Mouse (Mus musculus): ENCODE data around the gene 1700022I11Rik.
A peak's percentile ranks its signal among the peaks of the same experiment; 100 is the strongest.

1700022I11Rik gene

DNA sequence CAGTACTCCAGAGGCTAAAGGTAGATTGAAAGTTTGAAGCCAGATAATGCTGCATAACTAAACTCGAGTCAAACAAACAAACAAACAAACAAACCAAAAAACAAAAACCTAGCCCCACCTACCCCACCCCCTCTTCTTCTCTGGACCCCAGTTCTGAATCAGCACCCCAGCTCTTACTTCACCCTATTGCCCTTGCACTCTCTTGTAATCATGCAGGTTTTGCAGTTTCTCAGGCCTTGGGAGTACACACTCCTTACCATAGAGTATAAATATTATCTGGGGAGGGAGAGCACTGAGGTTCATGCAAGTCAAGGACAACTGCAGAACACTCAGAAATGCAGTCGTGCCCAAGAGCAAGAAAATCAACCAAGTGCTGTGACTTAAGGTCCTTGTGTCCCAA, 31.9 kb downstream of the 1700022I11Rik start:
- DNase-seq (ENCODE audit: low spot score), result no peak

DNA sequence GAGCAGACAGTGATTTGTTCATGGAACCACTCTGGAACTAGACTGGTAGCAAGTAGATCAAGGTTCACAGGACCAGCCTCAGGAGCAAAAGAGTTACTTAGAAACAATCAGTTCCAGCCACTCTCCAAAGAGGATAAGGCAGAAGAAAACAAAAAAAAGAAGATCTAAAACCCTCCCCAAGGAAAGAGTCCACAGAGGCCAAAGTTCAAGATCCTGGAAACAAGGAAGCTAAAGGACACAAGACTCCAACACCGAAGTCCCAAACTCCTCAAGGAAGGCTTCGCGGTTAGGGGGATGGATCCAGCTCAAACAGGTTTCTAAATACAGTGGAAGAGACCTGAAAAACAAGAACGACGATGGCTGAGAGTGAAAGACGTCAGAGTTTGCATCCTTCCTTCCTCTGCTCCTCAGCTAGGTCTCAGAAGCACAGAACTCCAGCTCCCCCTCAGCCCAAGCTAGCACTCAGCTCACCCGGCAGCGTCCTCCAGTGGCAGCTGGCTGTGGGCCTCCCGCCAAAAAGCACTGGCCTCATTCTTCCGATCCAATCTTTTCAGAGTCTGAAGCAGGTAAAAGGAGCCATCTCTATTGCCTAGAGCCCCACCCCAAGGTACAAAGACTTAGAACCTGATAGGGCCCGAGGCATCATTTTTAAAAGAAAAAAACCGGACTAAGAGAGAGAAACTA, 33.5 kb downstream of the 1700022I11Rik start:
- DNase-seq (ENCODE audit: low spot score), result no peak

GRCm38 (mm10) chr4:43004951-43005350, 35.5 kb downstream of the 1700022I11Rik start:
- no peak for DNase-seq (ENCODE audit: low spot score)

GRCm38 (mm10) chr4:43005765-43006164, 36.4 kb downstream of the 1700022I11Rik start:
- no peak for DNase-seq (ENCODE audit: low spot score)

DNA sequence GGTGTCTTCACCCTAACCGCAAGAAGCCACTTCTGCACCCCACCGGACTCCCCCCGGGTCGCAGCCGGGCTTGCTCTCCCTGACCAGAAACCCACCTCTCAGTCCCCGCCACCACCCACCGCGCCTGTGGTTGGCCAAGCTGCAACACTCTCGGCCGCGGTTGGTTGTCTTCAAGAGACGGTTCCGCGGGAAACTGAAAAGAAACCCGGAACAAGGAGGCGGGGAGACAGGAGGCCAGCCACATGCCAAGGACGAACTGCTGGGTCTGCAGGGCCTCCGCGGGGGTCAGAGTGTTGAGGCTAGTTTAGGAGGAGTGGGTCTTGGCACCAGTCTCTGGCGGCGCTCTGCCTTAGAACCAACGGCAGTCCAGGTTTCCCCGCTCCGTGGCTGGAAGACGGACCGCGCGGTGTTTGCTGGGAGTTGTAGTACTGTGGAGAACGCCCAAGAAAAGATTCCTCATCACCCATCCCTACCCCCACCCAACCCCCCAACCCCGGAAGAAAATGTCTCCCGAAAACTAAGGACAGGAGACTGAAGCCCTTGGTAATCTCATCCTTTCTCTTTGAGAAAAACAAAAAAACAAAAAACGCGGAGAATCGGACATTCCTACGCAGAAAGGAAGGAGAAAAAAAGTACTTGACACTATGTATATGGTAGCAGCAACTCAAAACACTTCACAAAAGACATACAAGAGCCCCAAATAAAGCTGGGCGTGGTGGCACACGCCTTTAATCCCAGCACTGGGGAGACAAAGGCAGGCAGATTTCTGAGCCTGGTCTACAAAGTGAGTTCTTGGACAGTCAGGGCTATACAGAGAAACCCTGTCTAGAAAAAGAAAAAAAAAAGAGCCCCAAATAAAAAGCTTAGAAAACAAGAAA, 41.0 kb downstream of the 1700022I11Rik start, which contains the start of gene Fancg:
Gene Fancg (minus strand): TSS at position 346 of the 878 bp plus-strand sequence.
- peak; percentile 86 for DNase-seq (ENCODE audit: low spot score)

DNA sequence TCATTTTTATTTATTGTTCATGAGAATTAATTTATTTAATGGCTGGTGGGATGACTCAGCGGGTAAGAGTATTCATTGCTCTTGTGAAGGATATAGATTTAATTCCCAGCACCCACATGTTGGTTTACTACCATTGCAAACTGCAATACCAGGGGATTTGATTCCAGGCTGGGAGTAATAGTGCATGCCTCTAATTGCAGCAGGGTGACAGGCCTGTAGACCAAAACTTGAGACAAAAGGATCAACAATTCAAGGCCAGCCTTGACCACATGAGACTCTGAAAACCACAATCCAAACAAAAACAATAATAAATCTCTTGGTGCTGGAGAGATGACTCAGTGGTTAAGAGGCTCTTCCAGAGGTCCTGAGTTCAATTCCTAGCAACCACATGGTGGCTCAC, 42.7 kb downstream of the 1700022I11Rik start:
- DNase-seq (ENCODE audit: low spot score), result no peak

DNA sequence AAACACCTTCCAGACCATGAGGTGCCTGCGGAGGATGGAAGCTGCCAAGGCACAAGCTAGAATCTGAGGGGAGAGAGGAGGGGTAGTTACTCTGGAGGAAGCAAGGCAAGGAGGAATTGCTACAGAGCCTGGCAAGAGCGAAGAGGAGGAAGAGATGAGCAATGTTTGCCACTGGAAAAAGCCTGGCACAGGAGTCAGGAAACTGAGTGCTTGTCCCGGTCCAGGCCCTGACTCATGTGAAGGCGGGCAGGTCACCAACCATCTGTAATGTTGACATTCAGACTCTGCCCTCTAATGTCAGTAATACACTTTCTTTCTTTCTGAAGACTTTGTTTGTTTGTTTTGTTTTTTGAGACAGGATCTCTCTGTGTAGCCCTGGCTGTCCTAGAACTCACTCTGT, 48.8 kb downstream of the 1700022I11Rik start:
- DNase-seq (ENCODE audit: low spot score), result no peak

DNA sequence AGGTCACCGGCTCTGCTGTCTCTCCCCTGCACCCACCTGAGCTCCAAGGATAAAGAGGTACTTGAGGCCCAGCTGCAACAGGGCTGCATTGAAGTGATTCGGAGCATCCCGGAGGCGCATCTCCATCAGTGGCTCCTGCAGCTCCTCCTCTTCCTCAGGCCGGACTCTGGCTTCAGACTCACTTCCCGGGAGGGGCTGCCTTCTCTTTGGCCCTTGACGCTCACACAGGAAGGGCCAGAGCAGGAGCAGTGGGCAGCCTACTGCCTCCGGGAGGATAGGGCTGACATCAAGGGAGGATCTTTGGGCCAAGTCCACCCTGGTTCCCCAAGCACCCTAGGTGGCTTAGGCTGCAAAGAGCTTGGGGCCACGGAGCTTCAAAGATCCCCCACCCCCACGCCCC, 49.8 kb downstream of the 1700022I11Rik start:
- DNase-seq (ENCODE audit: low spot score), result no peak

GRCm38 (mm10) chr4:43019641-43020465, 50.4 kb downstream of the 1700022I11Rik start:
- peak; percentile 75 for DNase-seq (ENCODE audit: low spot score)

DNA sequence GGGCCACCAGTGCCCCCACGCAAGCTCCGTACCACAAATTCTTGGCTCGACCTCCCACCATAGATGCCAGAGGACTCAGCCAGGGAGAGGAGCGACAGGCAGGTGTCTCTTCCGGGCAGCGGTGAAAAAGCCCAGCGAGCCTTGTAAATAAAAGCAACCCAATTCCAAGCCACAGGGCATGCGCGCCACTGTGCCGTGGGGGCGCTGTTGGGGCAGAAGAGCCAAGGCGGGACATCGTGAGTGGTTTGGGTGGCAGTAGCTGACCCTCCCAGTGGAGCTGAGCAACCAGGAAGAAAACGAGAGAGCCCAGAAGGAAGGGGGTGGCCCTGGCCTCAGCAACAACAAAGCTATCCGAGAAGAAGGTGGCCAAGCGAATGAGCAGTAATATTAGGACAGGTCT, 51.5 kb downstream of the 1700022I11Rik start:
- no peak for DNase-seq (ENCODE audit: low spot score)

GRCm38 (mm10) chr4:43021341-43021740, 51.9 kb downstream of the 1700022I11Rik start:
- no peak for DNase-seq (ENCODE audit: low spot score)

DNA sequence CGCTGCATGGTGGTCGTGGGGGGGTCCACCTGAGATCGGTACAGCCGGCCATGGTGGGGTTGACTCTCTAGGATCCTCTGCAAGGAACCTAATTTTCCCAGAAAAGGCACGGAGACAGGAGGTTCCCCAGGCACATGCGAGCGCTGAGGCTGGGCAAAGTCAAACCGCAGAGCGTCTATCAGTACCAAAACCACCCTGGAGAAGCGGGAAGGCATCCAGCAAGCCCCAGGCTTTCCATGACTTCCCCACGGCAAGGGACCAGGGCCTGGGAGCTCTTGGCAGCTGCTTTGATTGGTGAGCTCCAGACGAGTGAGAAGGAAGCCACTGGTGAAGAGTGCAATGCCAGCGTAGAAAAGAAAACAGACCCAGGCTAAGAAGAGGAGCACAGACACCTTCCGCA, 55.3 kb downstream of the 1700022I11Rik start:
- no peak for DNase-seq (ENCODE audit: low spot score)

- DNase-seq (ENCODE audit: low spot score), result peak; percentile 89
Measured at GRCm38 (mm10) chr4:43025084-43025960, 55.9 kb downstream of the 1700022I11Rik start, which contains the start of gene Pigo. Gene Pigo, minus strand, starts transcription at chr4:43025819.

- no peak for DNase-seq (ENCODE audit: low spot score)
Measured at GRCm38 (mm10) chr4:43029121-43029520, 59.7 kb downstream of the 1700022I11Rik start.

DNA sequence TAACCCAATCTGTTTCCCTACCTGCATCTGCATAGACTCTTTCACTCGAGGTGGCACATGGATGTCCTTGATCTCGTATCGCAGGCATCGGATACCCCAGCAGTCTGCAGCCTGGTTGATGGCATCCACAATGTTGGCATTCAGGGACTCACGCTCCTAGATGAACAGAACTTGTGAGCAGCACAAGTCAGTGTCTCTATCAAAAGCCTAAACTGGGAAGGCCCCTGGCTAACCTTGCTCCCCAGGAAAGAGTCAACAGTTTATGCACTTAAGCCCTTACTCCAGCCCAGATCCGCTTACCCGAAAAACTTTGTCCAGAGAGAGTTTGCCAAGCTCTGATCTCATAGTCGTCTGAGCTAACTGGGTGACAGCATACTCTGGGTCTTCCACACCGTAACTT, 60.3 kb downstream of the 1700022I11Rik start:
- no peak for DNase-seq (ENCODE audit: low spot score)

GRCm38 (mm10) chr4:43030352-43030751, 60.9 kb downstream of the 1700022I11Rik start:
- no peak for DNase-seq (ENCODE audit: low spot score)

GRCm38 (mm10) chr4:43030780-43031230, 61.4 kb downstream of the 1700022I11Rik start:
- DNase-seq (ENCODE audit: low spot score), result no peak

GRCm38 (mm10) chr4:43031237-43031995, 62.0 kb downstream of the 1700022I11Rik start, which contains the start of gene Stoml2:
Gene Stoml2, minus strand, starts transcription at chr4:43031710.
- peak; percentile 95 for DNase-seq (ENCODE audit: low spot score)

- DNase-seq (ENCODE audit: low spot score), result no peak
Measured at GRCm38 (mm10) chr4:43032501-43032900, 63.1 kb downstream of the 1700022I11Rik start.
